Mouse (Mus musculus) right cerebral cortex, postnatal 4 days (tissue): ENCODE results near the gene Cdc42ep3.

ENCODE experiments used
- DNase-seq: peaks from one replicate; pipeline ENCODE4 v3.0.0-alpha.2; 2022

Cdc42ep3 gene

GRCm38 (mm10) chr17:79354444-79355270 lies at the start of gene Cdc42ep3:
Gene Cdc42ep3, minus strand, starts transcription at chr17:79355091.
- DNase-seq, result peak; percentile 63

GRCm38 (mm10) chr17:79400356-79400755 lies 45.5 kb upstream of the Cdc42ep3 start:
- no peak for DNase-seq

GRCm38 (mm10) chr17:79398416-79398815 lies 43.5 kb upstream of the Cdc42ep3 start:
- DNase-seq, result no peak

GRCm38 (mm10) chr17:79394799-79395198 lies 39.9 kb upstream of the Cdc42ep3 start:
- no peak for DNase-seq

GRCm38 (mm10) chr17:79393886-79394285 lies 39.0 kb upstream of the Cdc42ep3 start:
- DNase-seq, result no peak

GRCm38 (mm10) chr17:79387465-79388066 lies 32.7 kb upstream of the Cdc42ep3 start:
- no peak for DNase-seq

GRCm38 (mm10) chr17:79381485-79381884 lies 26.6 kb upstream of the Cdc42ep3 start:
- no peak for DNase-seq

GRCm38 (mm10) chr17:79379191-79379590 lies 24.3 kb upstream of the Cdc42ep3 start:
- no peak for DNase-seq

- no peak for DNase-seq
Measured at GRCm38 (mm10) chr17:79376434-79377210, 21.7 kb upstream of the Cdc42ep3 start.

GRCm38 (mm10) chr17:79372973-79373372 lies 18.1 kb upstream of the Cdc42ep3 start:
- no peak for DNase-seq

- no peak for DNase-seq
Measured at GRCm38 (mm10) chr17:79364749-79365450, 10.0 kb upstream of the Cdc42ep3 start.

- DNase-seq, result peak; percentile 21
Measured at GRCm38 (mm10) chr17:79356071-79356601, 1.2 kb upstream of the Cdc42ep3 start.

- peak; percentile 81 for DNase-seq
Measured at GRCm38 (mm10) chr17:79355271-79355991, 540 bp upstream of the Cdc42ep3 start.

GRCm38 (mm10) chr17:79354174-79354443 lies 782 bp downstream of the Cdc42ep3 start:
- DNase-seq, result no peak

- no peak for DNase-seq
Measured at GRCm38 (mm10) chr17:79353446-79354173, 1.3 kb downstream of the Cdc42ep3 start.

GRCm38 (mm10) chr17:79350751-79351191 lies 4.1 kb downstream of the Cdc42ep3 start:
- no peak for DNase-seq

GRCm38 (mm10) chr17:79349371-79349770 lies 5.5 kb downstream of the Cdc42ep3 start:
- no peak for DNase-seq

GRCm38 (mm10) chr17:79347920-79348589 lies 6.8 kb downstream of the Cdc42ep3 start:
- DNase-seq, result no peak

- no peak for DNase-seq
Measured at GRCm38 (mm10) chr17:79347291-79347690, 7.6 kb downstream of the Cdc42ep3 start.

GRCm38 (mm10) chr17:79345001-79345709 lies 9.7 kb downstream of the Cdc42ep3 start:
- no peak for DNase-seq
